ENCODE assay signal across 9 mouse cellular contexts in the genomic region with DNA sequence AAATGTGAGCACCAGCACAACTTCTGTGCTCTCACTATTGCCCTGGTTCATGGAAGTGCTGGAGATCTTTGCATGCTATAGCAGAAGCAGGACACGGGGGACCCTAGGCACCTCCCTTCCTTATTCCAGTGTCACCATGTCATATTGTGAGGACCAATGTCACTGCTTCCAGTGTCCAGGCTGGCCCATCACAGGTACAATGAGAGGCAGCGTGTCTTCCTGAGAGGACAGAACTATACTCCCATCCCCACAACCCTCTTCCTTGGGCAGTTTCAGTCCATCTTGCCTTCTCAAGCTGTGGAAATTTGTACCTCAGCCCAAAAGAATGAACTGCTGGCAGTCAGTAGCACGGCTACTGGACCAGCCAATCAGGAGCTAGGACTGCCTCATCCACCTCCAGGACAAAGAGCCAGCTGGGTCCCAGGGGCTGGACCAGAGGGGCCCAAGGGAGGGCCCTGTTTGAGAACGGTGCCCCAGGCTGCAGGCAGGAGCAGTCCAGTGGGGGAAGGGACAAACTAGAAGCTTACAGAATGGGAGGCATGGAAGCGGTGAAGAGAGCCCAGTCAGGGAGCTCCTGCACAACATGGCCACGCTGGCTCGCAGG. TPM values are rescaled to one million over a fixed set of nuclear protein-coding genes. Genes with fewer than 3 reads are reported as not detected.
DNase-seq lines count a peak whose midpoint lies in the region; ATAC-seq and TF ChIP-seq lines count a peak whose summit lies in the region.
"Had no signal": no experiment of that assay in that cellular context is flagged by ENCODE, and none has a peak within 500 bp of the region (broad histone marks: within the 10 kb centered on the region; RNA-seq: fewer than 3 reads in every experiment).

No protein-coding gene starts in this region.

- peak; percentile 45; the same call in 1 of the 2 replicates for TF ChIP-seq EP300 in heart, adult 2 months (IDR thresholded peaks at IDR 0.05; ENCODE audit: insufficient read depth, low read depth, low read length)

- H3K4me2 ChIP-seq in kidney, embryonic 15.5 days = no peak overlapping the region

- peak; percentile 63; the same call in 1 of the 2 replicates for ATAC-seq in kidney, embryonic 15.5 days (replicated peaks; ENCODE audit: low FRiP score)

- intact Hi-C loops in heart, adult 2 months (cut with DNase I) = loop anchor here (5.0 kb wide), 1 partner anchor 273 kb away; no protein-coding TSS in a partner anchor

- H3K27me3 ChIP-seq in heart, adult 2 months (ENCODE audit: control insufficient read depth, insufficient read depth, low read length) = no peaks in the 10 kb centered on the region
- no peaks in the 10 kb centered on the region for H3K27me3 ChIP-seq in kidney, embryonic 15.5 days

- no peak overlapping the region for H3K4me3 ChIP-seq in heart, adult 2 months
- no peak overlapping the region for H3K4me3 ChIP-seq in kidney, embryonic 15.5 days (replicated peaks)

- no peak overlapping the region for H3K9ac ChIP-seq in heart, adult 2 months (ENCODE audit: low read depth, low read length)
- no peak overlapping the region for H3K9ac ChIP-seq in kidney, embryonic 15.5 days
- H3K9ac ChIP-seq: liver, embryonic 14.5 days had no signal

- WGBS in heart, adult 2 months = 43% methylated on average over 7 of the region's 7 CpGs
- WGBS in kidney, embryonic 15.5 days = 40% methylated on average over 7 of the region's 7 CpGs

- H3K4me1 ChIP-seq in heart, adult 2 months (ENCODE audit: control insufficient read depth, insufficient read depth, low read length) = peaks cover 24% of the 10 kb centered on the region
- H3K4me1 ChIP-seq in kidney, embryonic 15.5 days = peaks cover 24% of the 10 kb centered on the region

- H3K9me3 ChIP-seq in kidney, embryonic 15.5 days (replicated peaks) = no peaks in the 10 kb centered on the region

- TF ChIP-seq CTCF in heart, adult 2 months (IDR thresholded peaks at IDR 0.05) = no peak

- H3K27ac ChIP-seq in heart, adult 2 months = peak overlapping the region; percentile 87
- H3K27ac ChIP-seq in kidney, embryonic 15.5 days = peak overlapping the region; percentile 45
- H3K27ac ChIP-seq: liver, embryonic 14.5 days had no signal

- peak; percentile 17 for DNase-seq in right cerebral cortex, adult 18-20 months
- no peak for DNase-seq in right cerebral cortex, adult 2 months (ENCODE audit: low spot score in 2 of 2)
- peak; percentile 62 for DNase-seq in embryo, embryonic 9.5 days (ENCODE audit: extremely low spot score)
- DNase-seq in heart, adult 2 months = peak; percentile 80 to 87
- peak; percentile 70 for DNase-seq in mesoderm, embryonic 11.5 days (ENCODE audit: low read depth, low spot score)
- DNase-seq in spleen, postnatal 10 days (ENCODE audit: low spot score in 2 of 2) = no peak
- no peak for DNase-seq in right cerebral cortex, postnatal 25 days

- TF ChIP-seq POLR2A in heart, adult 2 months (IDR thresholded peaks at IDR 0.05; ENCODE audit: insufficient read depth, low read depth, low read length) = peak; percentile 30; the same call in 1 of the 2 replicates

- H3K79me2 ChIP-seq in heart, adult 2 months (replicated peaks; ENCODE audit: control insufficient read depth, insufficient read depth, low read length) = no peaks in the 10 kb centered on the region

- no peaks in the 10 kb centered on the region for H3K36me3 ChIP-seq in heart, adult 2 months (ENCODE audit: control insufficient read depth, insufficient read depth, low read length)
- H3K36me3 ChIP-seq in kidney, embryonic 15.5 days = peaks cover 29% of the 10 kb centered on the region

RNA-seq across cellular contexts. Expression of a gene that starts 31.8 kb away (rescaled TPM):
- total RNA-seq in heart, adult 2 months (2021) = 10 to 100 TPM; 10.4 to 12.6 TPM
- 31.5 and 31.7 TPM in 2 replicates for polyA plus RNA-seq in heart, adult 2 months (2012; rRNA removed)
- polyA plus RNA-seq in kidney, embryonic 15.5 days (2015; fragmentation: Nextera tagmentation; extraction: Ambion mirVana) = 47.5 and 50.6 TPM in 2 replicates

RNA-seq across cellular contexts. Expression of a gene that starts 46.0 kb away (rescaled TPM):
- 10 to 100 TPM; 30.7 to 32.8 TPM for total RNA-seq in heart, adult 2 months (2021)
- polyA plus RNA-seq in heart, adult 2 months (2012; rRNA removed) = 75.5 and 119 TPM in 2 replicates
- polyA plus RNA-seq in kidney, embryonic 15.5 days (2015; fragmentation: Nextera tagmentation; extraction: Ambion mirVana) = 275 and 297 TPM in 2 replicates

RNA-seq across cellular contexts. Expression of a gene that starts 60.0 kb away (rescaled TPM):
- total RNA-seq in heart, adult 2 months (2021) = 1 to 10 TPM; 6.1 to 8.1 TPM
- polyA plus RNA-seq in heart, adult 2 months (2012; rRNA removed) = 8.8 and 13.0 TPM in 2 replicates
- polyA plus RNA-seq in kidney, embryonic 15.5 days (2015; fragmentation: Nextera tagmentation; extraction: Ambion mirVana) = 18.8 and 20.2 TPM in 2 replicates

Comparison
In these comparisons a context has a peak if more than half of its experiments do, and no peak if none do; other contexts are left out.
1. DNase-seq: peak in right cerebral cortex, adult 18-20 months (single experiment), embryo, embryonic 9.5 days (single experiment), heart, adult 2 months (2 of 2) and mesoderm, embryonic 11.5 days (single experiment); none in right cerebral cortex, adult 2 months (0 of 2), spleen, postnatal 10 days (0 of 2) and right cerebral cortex, postnatal 25 days (single experiment).